Mouse (Mus musculus): ENCODE data around the gene Spindoc. TPM values are rescaled to one million over a fixed set of nuclear protein-coding genes. Genes with fewer than 3 reads are reported as not detected.
"Not testable (repeated sequence)": the region's sequence is repeated elsewhere in the genome, so short reads cannot be mapped to it uniquely, and the experiment has no call there.

The Spindoc gene
- polyA plus RNA-seq, 1 experiment from 2014 or later, result 42.8 TPM

GRCm38 (mm10) chr19:7386042-7386441 lies 3.2 kb upstream of the Spindoc start:
- H3K27me3 ChIP-seq (replicated peaks), result no peaks in the 10 kb centered on the region
- peaks cover 19% of the 10 kb centered on the region for H3K4me1 ChIP-seq
- H3K9ac ChIP-seq, result no peak overlapping the region
- no peak overlapping the region for H3K4me3 ChIP-seq
- no peak for ATAC-seq (ENCODE audit: low FRiP score, low read depth)
- no peaks in the 10 kb centered on the region; the same call in none of the 2 replicates for H3K9me3 ChIP-seq
- H3K4me2 ChIP-seq (replicated peaks), result no peak overlapping the region
- no peak overlapping the region for H3K27ac ChIP-seq
- H3K36me3 ChIP-seq, result no peaks in the 10 kb centered on the region; the same call in 1 of the 2 replicates
- 42% methylated on average over 2 of the region's 2 CpGs for WGBS

DNA sequence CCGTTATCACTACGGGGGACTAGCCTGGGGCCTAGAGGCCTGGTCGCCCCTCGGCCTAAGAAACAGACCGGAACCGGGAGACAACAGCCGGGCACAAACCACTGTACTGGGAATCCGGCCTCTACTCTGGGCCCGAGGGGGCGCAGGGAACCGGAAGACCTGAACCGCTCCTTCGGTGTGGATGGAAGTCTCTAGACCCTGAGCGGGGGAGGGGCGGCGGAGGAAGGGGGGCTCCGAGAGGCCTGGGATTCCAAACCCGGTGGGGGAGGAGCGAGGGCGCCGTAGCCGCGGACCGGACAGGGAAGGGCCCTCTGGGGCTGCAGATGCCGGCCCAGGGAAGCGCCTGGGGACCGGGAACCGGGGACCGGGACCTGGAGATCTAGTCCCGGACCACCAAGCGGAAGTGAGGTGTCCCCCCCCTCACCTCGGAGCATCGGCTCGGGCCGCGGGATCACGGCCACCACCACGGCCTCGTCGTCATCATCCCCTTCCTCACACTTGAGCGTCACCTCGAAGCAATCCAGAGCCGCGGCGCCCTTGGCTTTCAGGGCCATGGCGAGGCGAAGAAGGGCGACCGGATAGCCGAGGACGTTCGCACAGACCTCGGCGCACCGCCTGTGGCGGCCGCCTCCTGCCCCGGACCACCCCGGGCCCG lies 419 bp downstream of the Spindoc start:
- H3K36me3 ChIP-seq, result peaks cover 6% of the 10 kb centered on the region; the same call in 1 of the 2 replicates
- no peaks in the 10 kb centered on the region for H3K9me3 ChIP-seq
- under 1% methylated on average over 56 of the region's 60 CpGs for WGBS
- H3K4me3 ChIP-seq, result peak overlapping the region; percentile 90
- H3K27me3 ChIP-seq (replicated peaks), result no peaks in the 10 kb centered on the region
- H3K4me1 ChIP-seq, result peaks cover 26% of the 10 kb centered on the region
- H3K9ac ChIP-seq, result peak overlapping the region; percentile 96
- peak overlapping the region; percentile 86 for H3K4me2 ChIP-seq (replicated peaks)
- ATAC-seq (ENCODE audit: low FRiP score, low read depth), result peak; percentile 67
- peak overlapping the region; percentile 89 for H3K27ac ChIP-seq

DNA sequence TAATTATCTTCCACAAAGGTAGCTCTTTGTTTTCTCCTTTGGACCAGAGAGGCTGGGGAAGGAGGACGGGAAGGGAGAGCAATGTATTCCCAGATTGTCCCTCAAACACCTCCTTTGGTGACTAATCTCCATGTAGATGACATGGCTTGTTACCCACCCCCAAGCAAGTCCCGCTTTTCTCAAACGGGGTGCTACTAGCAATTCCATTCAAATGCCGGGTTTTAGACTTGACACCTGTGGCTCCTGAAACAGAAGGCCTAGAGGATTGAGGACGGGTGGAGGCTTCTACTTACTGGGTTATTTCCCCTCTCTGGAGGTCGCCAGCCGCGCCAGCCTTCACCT lies 917 bp downstream of the Spindoc start:
- H3K9me3 ChIP-seq, result no peaks in the 10 kb centered on the region
- peaks cover 26% of the 10 kb centered on the region for H3K4me1 ChIP-seq
- H3K4me3 ChIP-seq, result peak overlapping the region; percentile 90
- H3K27me3 ChIP-seq (replicated peaks), result no peaks in the 10 kb centered on the region
- peak overlapping the region; percentile 96 for H3K9ac ChIP-seq
- peak overlapping the region; percentile 86 for H3K4me2 ChIP-seq (replicated peaks)
- H3K27ac ChIP-seq, result 0 out of 2 replicates have a peak overlapping the region, but pooled peaks have one; percentile 89
- H3K36me3 ChIP-seq, result peaks cover 6% of the 10 kb centered on the region; the same call in 1 of the 2 replicates
- no peak for ATAC-seq (ENCODE audit: low FRiP score, low read depth)
- WGBS, result 3% methylated on average over 8 of the region's 8 CpGs

- no peaks in the 10 kb centered on the region for H3K9me3 ChIP-seq
- 93% methylated on average over 2 of the region's 2 CpGs for WGBS
Measured at GRCm38 (mm10) chr19:7377639-7378038, 5.2 kb downstream of the Spindoc start.

DNA sequence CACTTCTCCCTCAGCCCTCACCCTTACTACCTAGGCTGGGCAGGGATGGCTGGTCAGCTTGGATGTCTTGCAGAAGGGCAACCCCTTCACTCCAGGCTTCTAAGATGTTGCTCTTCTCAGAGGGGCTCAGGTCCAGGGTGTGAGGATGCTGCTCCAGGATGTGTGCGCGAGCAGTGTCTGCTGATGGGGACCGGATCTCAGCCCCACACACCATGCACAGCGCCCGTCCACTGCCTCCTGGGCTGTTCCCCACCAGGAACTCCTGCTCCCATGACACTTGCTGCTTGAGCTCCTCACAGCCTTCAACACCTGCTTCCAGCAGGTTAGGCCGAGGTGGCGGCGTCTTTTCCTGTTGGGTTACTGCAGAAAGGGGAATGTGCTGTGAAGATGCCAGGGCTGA lies 8.3 kb downstream of the Spindoc start:
- Histone ChIP-seq H3K36me3 (peaks cover 72% of the 10 kb centered on the region), H3K9ac (no peak overlapping the region)
- no peak for ATAC-seq (ENCODE audit: low FRiP score, low read depth)

More at GRCm38 (mm10) chr19:7377639-7378038, 5.2 kb downstream of the Spindoc start:
- no peaks in the 10 kb centered on the region for H3K27me3 ChIP-seq (replicated peaks)
- H3K4me1 ChIP-seq, result peaks cover 18% of the 10 kb centered on the region
- H3K4me3 ChIP-seq, result no peak overlapping the region
- peaks cover 44% of the 10 kb centered on the region for H3K36me3 ChIP-seq
- no peak overlapping the region for H3K9ac ChIP-seq
- no peak for ATAC-seq (ENCODE audit: low FRiP score, low read depth)
- no peak overlapping the region for H3K27ac ChIP-seq
- no peak overlapping the region for H3K4me2 ChIP-seq (replicated peaks)

DNA sequence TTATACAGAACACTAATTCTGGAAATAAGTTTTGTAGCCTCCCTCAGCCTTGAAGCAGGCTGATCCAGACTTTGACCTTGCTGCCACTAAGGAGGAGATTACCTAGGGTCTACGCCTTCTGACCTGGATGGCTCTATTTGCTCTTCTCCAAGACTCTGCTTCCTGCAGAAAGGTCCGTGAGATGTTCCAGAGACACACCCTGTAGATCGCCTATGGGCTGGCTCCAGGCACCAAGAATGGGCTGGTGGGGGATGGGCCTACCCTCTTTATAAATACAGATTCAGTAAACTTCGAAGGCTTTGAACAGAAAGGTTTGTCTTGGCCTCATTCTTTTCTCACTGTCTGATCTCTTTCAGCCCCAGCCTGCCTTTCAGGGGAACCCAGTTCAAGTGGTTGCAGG lies 13.3 kb downstream of the Spindoc start:
- H3K36me3 ChIP-seq, result peaks cover 69% of the 10 kb centered on the region
- not testable (repeated sequence) for H3K4me2 ChIP-seq (replicated peaks); H3K27me3 ChIP-seq (replicated peaks); H3K9ac ChIP-seq; H3K9me3 ChIP-seq; H3K27ac ChIP-seq; H3K4me1 ChIP-seq; ATAC-seq (ENCODE audit: low FRiP score, low read depth); H3K4me3 ChIP-seq
- 89% methylated on average over 4 of the region's 4 CpGs for WGBS

More for the DNA sequence above, 8.3 kb downstream of the Spindoc start:
- Histone ChIP-seq H3K4me3 (no peak overlapping the region), H3K27ac (no peak overlapping the region), H3K4me2 (replicated peaks) (no peak overlapping the region), H3K27me3 (replicated peaks) (no peaks in the 10 kb centered on the region), H3K9me3 (no peaks in the 10 kb centered on the region), H3K4me1 (no peaks in the 10 kb centered on the region; the same call in 1 of the 2 replicates)
- 96% methylated on average over 8 of the region's 8 CpGs for WGBS

DNA sequence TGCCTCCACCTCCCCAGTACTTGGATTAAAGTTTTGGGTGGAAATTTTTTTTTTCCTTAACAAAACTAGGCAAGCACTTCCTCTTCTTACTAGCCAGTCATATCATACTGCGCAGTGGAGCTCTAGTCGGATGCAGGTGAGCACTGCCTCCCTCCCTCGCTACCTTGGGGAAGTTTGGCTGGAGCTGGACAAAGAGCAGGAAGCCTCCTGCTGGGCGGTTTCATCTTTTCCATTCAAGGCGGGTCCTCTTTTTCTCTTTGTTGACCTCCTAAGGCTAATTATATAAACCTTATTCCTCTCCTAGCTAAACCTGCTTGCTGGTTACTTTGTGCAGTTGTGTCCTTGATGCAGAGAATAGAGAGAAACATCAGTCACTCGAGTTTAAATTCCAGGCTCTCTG lies 29.2 kb downstream of the Spindoc start:
- H3K4me3 ChIP-seq, result no peak overlapping the region
- no peaks in the 10 kb centered on the region for H3K9me3 ChIP-seq
- H3K36me3 ChIP-seq, result peaks cover 22% of the 10 kb centered on the region
- 49% methylated on average over 6 of the region's 6 CpGs for WGBS
- no peak overlapping the region for H3K27ac ChIP-seq
- no peaks in the 10 kb centered on the region for H3K27me3 ChIP-seq (replicated peaks)
- H3K4me2 ChIP-seq (replicated peaks), result no peak overlapping the region
- H3K4me1 ChIP-seq, result no peaks in the 10 kb centered on the region
- no peak for ATAC-seq (ENCODE audit: low FRiP score, low read depth)
- no peak overlapping the region for H3K9ac ChIP-seq

DNA sequence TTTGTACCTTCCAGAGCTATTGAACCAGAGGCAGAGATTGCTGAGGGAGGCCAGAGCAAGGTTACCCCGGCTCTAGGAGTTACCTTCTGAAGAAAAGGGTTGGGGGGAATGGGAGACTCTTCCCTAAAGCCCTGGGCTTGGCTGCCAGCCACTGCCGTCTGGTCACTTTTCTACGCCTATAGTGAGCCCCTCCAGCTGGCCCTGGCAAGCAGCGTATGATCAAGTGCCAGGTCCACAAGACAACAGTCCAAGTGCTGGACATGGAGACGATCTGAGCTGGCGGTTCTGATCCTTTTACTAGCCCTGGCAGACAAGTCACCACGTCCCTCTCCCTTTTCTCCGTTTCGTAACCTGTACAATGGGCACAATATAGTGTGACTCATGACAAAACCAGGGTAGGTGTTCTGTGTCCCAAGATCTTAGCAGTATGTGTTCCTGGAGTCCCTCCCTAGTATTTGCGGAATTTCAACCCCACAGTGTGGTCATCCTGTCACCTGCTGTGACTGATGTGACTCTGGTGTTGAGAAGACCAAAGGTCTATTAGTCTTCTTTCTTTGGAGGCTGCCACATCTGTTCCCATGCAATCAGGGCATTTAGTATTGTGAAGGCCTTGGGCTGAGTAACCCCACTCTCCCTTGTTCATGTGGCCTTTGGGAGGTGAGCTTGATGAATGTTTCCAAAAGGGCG lies 29.8 kb downstream of the Spindoc start:
- 83% methylated on average over 11 of the region's 11 CpGs for WGBS
- Histone ChIP-seq H3K27ac (no peak overlapping the region), H3K9ac (no peak overlapping the region), H3K9me3 (no peaks in the 10 kb centered on the region), H3K36me3 (peaks cover 15% of the 10 kb centered on the region), H3K27me3 (replicated peaks) (no peaks in the 10 kb centered on the region), H3K4me1 (no peaks in the 10 kb centered on the region), H3K4me2 (replicated peaks) (no peak overlapping the region), H3K4me3 (no peak overlapping the region)
- ATAC-seq (ENCODE audit: low FRiP score, low read depth), result no peak

DNA sequence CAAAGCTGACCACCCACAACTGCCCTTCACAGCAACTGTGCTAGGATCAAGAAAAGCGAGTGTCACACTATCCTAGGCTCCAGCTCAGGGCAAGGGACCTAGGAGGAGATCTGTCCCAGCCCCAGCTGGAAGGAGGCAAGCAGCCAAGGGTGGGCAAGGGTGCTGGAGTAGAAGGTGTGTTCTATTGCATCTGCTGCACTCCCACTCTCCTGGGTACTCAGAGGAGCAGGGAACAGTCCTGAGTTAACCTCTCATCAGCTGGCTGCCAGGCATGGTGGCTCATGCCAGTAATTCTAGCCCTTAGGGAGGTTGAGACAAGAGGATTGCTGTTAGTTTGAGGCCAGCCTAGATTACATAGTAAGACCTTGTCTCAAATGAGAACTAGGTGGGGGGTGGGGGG lies 32.8 kb downstream of the Spindoc start:
- H3K27me3 ChIP-seq (replicated peaks), result no peaks in the 10 kb centered on the region
- H3K9ac ChIP-seq, result no peak overlapping the region
- WGBS, result 62% methylated on average over 1 of the region's 1 CpGs
- H3K4me1 ChIP-seq, result no peaks in the 10 kb centered on the region
- H3K36me3 ChIP-seq, result no peaks in the 10 kb centered on the region
- H3K4me3 ChIP-seq, result no peak overlapping the region
- H3K4me2 ChIP-seq (replicated peaks), result no peak overlapping the region
- H3K27ac ChIP-seq, result no peak overlapping the region
- H3K9me3 ChIP-seq, result no peaks in the 10 kb centered on the region
- ATAC-seq (ENCODE audit: low FRiP score, low read depth), result no peak

DNA sequence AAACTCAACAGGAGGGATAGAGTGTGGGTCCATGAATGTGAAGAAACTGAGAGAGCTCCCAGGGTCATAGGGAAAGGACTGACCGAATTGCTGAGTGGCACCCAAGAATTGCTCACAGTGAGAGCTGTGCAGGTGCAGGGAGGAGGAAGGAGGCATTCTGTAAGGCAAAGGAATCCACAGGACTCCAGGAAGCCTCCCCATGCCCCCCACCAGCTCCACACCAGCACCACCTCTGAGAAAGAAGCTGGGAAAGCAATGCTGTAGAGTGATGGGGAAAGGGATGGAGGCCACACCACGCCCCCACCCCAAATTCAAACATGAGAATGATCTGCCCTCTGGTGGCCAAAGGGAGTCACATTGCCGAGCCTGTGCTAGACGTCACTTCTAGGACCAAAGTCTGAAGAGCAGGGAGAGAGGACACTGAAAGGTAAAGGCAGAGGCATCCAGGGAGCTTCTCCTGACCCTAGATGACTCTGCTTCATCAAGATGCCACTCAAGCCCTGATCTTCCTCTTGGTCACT lies 37.5 kb downstream of the Spindoc start:
- no peak overlapping the region for H3K4me3 ChIP-seq
- H3K9ac ChIP-seq, result no peak overlapping the region
- no peak overlapping the region for H3K27ac ChIP-seq
- H3K27me3 ChIP-seq (replicated peaks), result no peaks in the 10 kb centered on the region
- 18% methylated on average over 4 of the region's 4 CpGs for WGBS
- no peak for ATAC-seq (ENCODE audit: low FRiP score, low read depth)
- no peaks in the 10 kb centered on the region for H3K9me3 ChIP-seq
- H3K36me3 ChIP-seq, result no peaks in the 10 kb centered on the region
- no peak overlapping the region for H3K4me2 ChIP-seq (replicated peaks)
- H3K4me1 ChIP-seq, result peaks cover 6% of the 10 kb centered on the region

- no peaks in the 10 kb centered on the region for H3K36me3 ChIP-seq
- H3K4me1 ChIP-seq, result peaks cover 27% of the 10 kb centered on the region
- H3K27me3 ChIP-seq (replicated peaks), result no peaks in the 10 kb centered on the region
- ATAC-seq (ENCODE audit: low FRiP score, low read depth), result no peak
- no peak overlapping the region for H3K9ac ChIP-seq
- H3K9me3 ChIP-seq, result no peaks in the 10 kb centered on the region
- H3K27ac ChIP-seq, result no peak overlapping the region
- no peak overlapping the region for H3K4me2 ChIP-seq (replicated peaks)
- no peak overlapping the region for H3K4me3 ChIP-seq
- WGBS, result 77% methylated on average over 2 of the region's 2 CpGs
Measured at GRCm38 (mm10) chr19:7342646-7343045, 40.1 kb downstream of the Spindoc start.

GRCm38 (mm10) chr19:7341512-7342397 lies 41.0 kb downstream of the Spindoc start, which contains the start of gene Mark2:
Mark2 (minus strand) TSS chr19:7341860.
- Histone ChIP-seq H3K36me3 (no peaks in the 10 kb centered on the region), H3K27ac (peak within 1 kb of the TSS; percentile 32; the same call in 1 of the 2 replicates), H3K9me3 (no peaks in the 10 kb centered on the region), H3K4me1 (peaks cover 31% of the 10 kb centered on the region), H3K4me2 (replicated peaks) (peak within 1 kb of the TSS; percentile 97), H3K4me3 (peak within 1 kb of the TSS; percentile 90), H3K9ac (peak within 1 kb of the TSS; percentile 95), H3K27me3 (replicated peaks) (no peaks in the 10 kb centered on the region)
- ATAC-seq (ENCODE audit: low FRiP score, low read depth), result peak; percentile 96
- WGBS, result 1% methylated on average over 63 of the region's 63 CpGs

Data from neural tube, embryonic 12.5 days (tissue).